Mouse (Mus musculus) gastrocnemius, postnatal 25 days (tissue): ENCODE data around the gene Atp5d. TPM values are rescaled to one million over a fixed set of nuclear protein-coding genes. Genes with fewer than 3 reads are reported as not detected.

ENCODE experiments used
- DNase-seq: peaks from one replicate; pipeline ENCODE4 v3.0.0; 2022
- total RNA-seq, 2 experiments: library from RNA; stranded (reverse); gene quantifications; 1 replicate in 1 of 2; 2 replicates in 1 of 2; pipeline ENCODE4 v1.2.3; 2021

The Atp5d gene
- total RNA-seq, 2 experiments from 2014 or later, result 634 to 665 TPM

GRCm38 (mm10) chr10:80167460-80168037 lies 29.1 kb downstream of the Atp5d start:
- peak; percentile 97 for DNase-seq

- DNase-seq, result peak; percentile 93
These were observed 29.7 kb downstream of the Atp5d start for GRCm38 (mm10) chr10:80168038-80168661.

- DNase-seq, result no peak
These were observed 30.6 kb downstream of the Atp5d start for GRCm38 (mm10) chr10:80169070-80169469.

GRCm38 (mm10) chr10:80169651-80170050 lies 31.2 kb downstream of the Atp5d start:
- no peak for DNase-seq

GRCm38 (mm10) chr10:80170052-80170451 lies 31.6 kb downstream of the Atp5d start:
- DNase-seq, result no peak

- no peak for DNase-seq
These were observed 32.2 kb downstream of the Atp5d start for GRCm38 (mm10) chr10:80170601-80171021.

- DNase-seq, result no peak
These were observed 32.8 kb downstream of the Atp5d start for GRCm38 (mm10) chr10:80171252-80171651.

GRCm38 (mm10) chr10:80171760-80172526 lies 33.5 kb downstream of the Atp5d start:
- no peak for DNase-seq

GRCm38 (mm10) chr10:80172527-80173292 lies 34.3 kb downstream of the Atp5d start, which contains the start of gene 1600002K03Rik:
Gene 1600002K03Rik, plus strand, starts transcription at chr10:80172944.
- DNase-seq, result peak; percentile 86

GRCm38 (mm10) chr10:80173358-80173757 lies 34.9 kb downstream of the Atp5d start:
- DNase-seq, result no peak

GRCm38 (mm10) chr10:80173955-80174640 lies 35.7 kb downstream of the Atp5d start:
- no peak for DNase-seq

GRCm38 (mm10) chr10:80174705-80175104 lies 36.3 kb downstream of the Atp5d start:
- DNase-seq, result no peak

GRCm38 (mm10) chr10:80175536-80176269 lies 37.3 kb downstream of the Atp5d start:
- no peak for DNase-seq

- no peak for DNase-seq
These were observed 37.9 kb downstream of the Atp5d start for GRCm38 (mm10) chr10:80176270-80176834.

GRCm38 (mm10) chr10:80177441-80178279 lies 39.2 kb downstream of the Atp5d start:
- no peak for DNase-seq

- DNase-seq, result no peak
These were observed 40.9 kb downstream of the Atp5d start, which contains the start of gene Efna2 for GRCm38 (mm10) chr10:80179068-80180051. Gene Efna2, plus strand, starts transcription at chr10:80179482.

GRCm38 (mm10) chr10:80180288-80180687 lies 41.9 kb downstream of the Atp5d start:
- no peak for DNase-seq

- DNase-seq, result no peak
These were observed 42.4 kb downstream of the Atp5d start for GRCm38 (mm10) chr10:80180823-80181222.
